Mouse (Mus musculus) hindbrain, embryonic 14.5 days (tissue): Measurements from ENCODE around the gene Olfr512. TPM values are rescaled to one million over a fixed set of nuclear protein-coding genes. Genes with fewer than 3 reads are reported as not detected.

Experiments
- ATAC-seq: fragments of 200-750 bp; cut with Nextera tagmentation; 2 replicates; pipeline ENCODE4 v1.8.0; 2017; ENCODE audit warnings: moderate number of reproducible peaks, mild to moderate bottlenecking, moderate TSS enrichment, moderate library complexity; ENCODE audit not compliant: low FRiP score
- DNase-seq: peaks from one replicate; pipeline ENCODE4 v3.0.0-alpha.2; 2015; ENCODE audit warnings: low spot score
- H3K27ac ChIP-seq: fragments of 300-500 bp; sonication (generic); 2 replicates; pipeline ENCODE4 v1.5.1; 2014; ENCODE audit warnings: mild to moderate bottlenecking, moderate library complexity
- H3K27me3 ChIP-seq: fragments of 300-500 bp; sonication (generic); 2 replicates; pipeline ENCODE4 v1.6.1; 2014; ENCODE audit warnings: mild to moderate bottlenecking, low read length, mixed read lengths; ENCODE audit not compliant: control insufficient read depth, insufficient read depth
- H3K36me3 ChIP-seq: fragments of 300-500 bp; sonication (generic); replicated peaks from 2 replicates; pipeline ENCODE4 v1.6.1; 2014; ENCODE audit not compliant: control insufficient read depth, insufficient read depth
- H3K4me1 ChIP-seq: fragments of 300-500 bp; sonication (generic); replicated peaks from 2 replicates; pipeline ENCODE4 v1.6.1; 2014; ENCODE audit warnings: antibody characterized with exemption, low read length, mixed read lengths; ENCODE audit not compliant: control insufficient read depth, insufficient read depth
- H3K4me2 ChIP-seq: fragments of 300-500 bp; sonication (generic); replicated peaks from 2 replicates; pipeline ENCODE4 v1.6.1; 2014; ENCODE audit warnings: mild to moderate bottlenecking, moderate library complexity
- H3K4me3 ChIP-seq: fragments of 300-500 bp; sonication (generic); replicated peaks from 2 replicates; pipeline ENCODE4 v1.5.1; 2014; ENCODE audit warnings: mild to moderate bottlenecking, low read length
- H3K9ac ChIP-seq: fragments of 300-500 bp; sonication (generic); 2 replicates; pipeline ENCODE4 v1.6.1; 2014
- H3K9me3 ChIP-seq: fragments of 300-500 bp; sonication (generic); 2 replicates; pipeline ENCODE4 v1.6.1; 2016; ENCODE audit warnings: low read length; ENCODE audit not compliant: control insufficient read depth
- WGBS: fragments of 180-500 bp; shearing (Covaris S2); extraction: QIAGEN DNeasy Blood & Tissue Kit; methylation state at CpG from one replicate; pipeline ENCODE4 v1.1.7; 2014; 5-methylcytosine and 5-hydroxymethylcytosine counted together
- polyA plus RNA-seq: library from polyadenylated mRNA; unstranded; fragments of >200 nt; fragmentation: Nextera tagmentation; extraction: Ambion mirVana; gene quantifications from 2 replicates; pipeline ENCODE4 v1.2.1, GENCODE M21; 2014

Olfr512 gene
- polyA plus RNA-seq: not detected in 2 replicates

- DNase-seq: no peak
- no peaks in the 10 kb centered on the region for H3K27me3 ChIP-seq
- H3K4me2 ChIP-seq: no peak within 1 kb of the TSS
- no peak within 1 kb of the TSS for H3K9ac ChIP-seq
- no peaks in the 10 kb centered on the region for H3K36me3 ChIP-seq
- no peak within 1 kb of the TSS for H3K4me3 ChIP-seq
- H3K27ac ChIP-seq: no peak within 1 kb of the TSS
- no peaks in the 10 kb centered on the region for H3K9me3 ChIP-seq
- no peak for ATAC-seq
- no peaks in the 10 kb centered on the region for H3K4me1 ChIP-seq
These were observed at the start of gene Olfr512 for GRCm38 (mm10) chr7:108713020-108713419. Olfr512 (plus strand) TSS chr7:108713320.

- Histone ChIP-seq H3K9ac (no peak within 1 kb of the TSS), H3K4me2 (no peak within 1 kb of the TSS), H3K27ac (no peak within 1 kb of the TSS), H3K27me3 (no peaks in the 10 kb centered on the region), H3K4me3 (no peak within 1 kb of the TSS), H3K36me3 (no peaks in the 10 kb centered on the region), H3K9me3 (no peaks in the 10 kb centered on the region), H3K4me1 (no peaks in the 10 kb centered on the region)
- DNase-seq (no peak), ATAC-seq (no peak)
- WGBS: 94% methylated on average over 1 of the region's 1 CpGs
These were observed 47.0 kb upstream of the Olfr512 start, which contains the start of gene Olfr510 for GRCm38 (mm10) chr7:108666118-108666517. Olfr510 (plus strand) TSS chr7:108666418.

- Histone ChIP-seq H3K9me3 (no peaks in the 10 kb centered on the region), H3K4me3 (no peak overlapping the region), H3K9ac (no peak overlapping the region), H3K27ac (no peak overlapping the region), H3K36me3 (no peaks in the 10 kb centered on the region), H3K27me3 (no peaks in the 10 kb centered on the region), H3K4me2 (no peak overlapping the region), H3K4me1 (no peaks in the 10 kb centered on the region)
- 77% methylated on average over 1 of the region's 1 CpGs for WGBS
- DNase-seq: no peak
- no peak for ATAC-seq
These were observed 42.1 kb upstream of the Olfr512 start for GRCm38 (mm10) chr7:108671058-108671457.

GRCm38 (mm10) chr7:108678886-108679285, 34.2 kb upstream of the Olfr512 start:
- no peak overlapping the region for H3K9ac ChIP-seq
- H3K36me3 ChIP-seq: no peaks in the 10 kb centered on the region
- H3K4me1 ChIP-seq: no peaks in the 10 kb centered on the region
- H3K27ac ChIP-seq: no peak overlapping the region
- ATAC-seq: no peak
- H3K9me3 ChIP-seq: no peaks in the 10 kb centered on the region
- DNase-seq: no peak
- no peak overlapping the region for H3K4me2 ChIP-seq
- H3K4me3 ChIP-seq: no peak overlapping the region
- WGBS: 91% methylated on average over 4 of the region's 4 CpGs
- no peaks in the 10 kb centered on the region for H3K27me3 ChIP-seq

GRCm38 (mm10) chr7:108750673-108751072, 37.6 kb downstream of the Olfr512 start, which contains the start of gene Olfr513:
Olfr513 (plus strand) TSS chr7:108750973.
- DNase-seq (no peak), ATAC-seq (no peak)
- Histone ChIP-seq H3K27ac (no peak within 1 kb of the TSS), H3K9ac (no peak within 1 kb of the TSS), H3K4me2 (no peak within 1 kb of the TSS), H3K4me3 (no peak within 1 kb of the TSS), H3K36me3 (no peaks in the 10 kb centered on the region), H3K4me1 (no peaks in the 10 kb centered on the region), H3K9me3 (no peaks in the 10 kb centered on the region), H3K27me3 (no peaks in the 10 kb centered on the region)
- 81% methylated on average over 1 of the region's 1 CpGs for WGBS

- H3K9ac ChIP-seq: no peak overlapping the region
- no peak for ATAC-seq
- H3K27ac ChIP-seq: no peak overlapping the region
- no peaks in the 10 kb centered on the region for H3K9me3 ChIP-seq
- no peaks in the 10 kb centered on the region for H3K4me1 ChIP-seq
- WGBS: 27% methylated on average over 3 of the region's 3 CpGs
- no peaks in the 10 kb centered on the region for H3K36me3 ChIP-seq
- DNase-seq: no peak
- no peak overlapping the region for H3K4me3 ChIP-seq
- H3K27me3 ChIP-seq: no peaks in the 10 kb centered on the region
- H3K4me2 ChIP-seq: no peak overlapping the region
These were observed 47.3 kb downstream of the Olfr512 start for GRCm38 (mm10) chr7:108760411-108760810.

Other genes with a start within 250 kb of the Olfr512 start
- gene Olfr498, start 248.0 kb upstream of the Olfr512 start, polyA plus RNA-seq: not detected in 2 replicates
- not detected in 2 replicates for gene Olfr502, start 188.3 kb upstream of the Olfr512 start, polyA plus RNA-seq
- gene Olfr503, start 168.8 kb upstream of the Olfr512 start, polyA plus RNA-seq: not detected in 2 replicates
- gene Olfr504, start 147.5 kb upstream of the Olfr512 start, polyA plus RNA-seq: not detected in 2 replicates
- gene Olfr506, start 102.5 kb upstream of the Olfr512 start, polyA plus RNA-seq: not detected in 2 replicates
- gene Olfr507, start 91.5 kb upstream of the Olfr512 start, polyA plus RNA-seq: not detected in 2 replicates
- gene Olfr508, start 83.3 kb upstream of the Olfr512 start, polyA plus RNA-seq: not detected in 2 replicates
- gene Olfr509, start 61.4 kb upstream of the Olfr512 start, polyA plus RNA-seq: not detected in 2 replicates
- gene Olfr510, start 46.9 kb upstream of the Olfr512 start, polyA plus RNA-seq: not detected in 2 replicates
- not detected in 2 replicates for gene Olfr513, start 37.7 kb downstream of the Olfr512 start, polyA plus RNA-seq
- not detected in 2 replicates for gene Olfr514, start 112.7 kb downstream of the Olfr512 start, polyA plus RNA-seq
- gene Olfr516, start 137.2 kb downstream of the Olfr512 start, polyA plus RNA-seq: not detected in 2 replicates
- not detected in 2 replicates for gene Olfr517, start 159.1 kb downstream of the Olfr512 start, polyA plus RNA-seq
- not detected in 2 replicates for gene Olfr518, start 171.7 kb downstream of the Olfr512 start, polyA plus RNA-seq
- not detected in 2 replicates for gene Olfr519, start 181.1 kb downstream of the Olfr512 start, polyA plus RNA-seq
- gene Nlrp10, start 216.9 kb downstream of the Olfr512 start, polyA plus RNA-seq: not detected in 2 replicates
- 83.1 and 90.8 TPM in 2 replicates for gene Eif3f, start 221.1 kb downstream of the Olfr512 start, polyA plus RNA-seq
- 52.9 and 62.0 TPM in 2 replicates for gene Tub, start 237.0 kb downstream of the Olfr512 start, polyA plus RNA-seq